Comparison of ENCODE assay signal across 8 mouse cellular contexts in the genomic region with DNA sequence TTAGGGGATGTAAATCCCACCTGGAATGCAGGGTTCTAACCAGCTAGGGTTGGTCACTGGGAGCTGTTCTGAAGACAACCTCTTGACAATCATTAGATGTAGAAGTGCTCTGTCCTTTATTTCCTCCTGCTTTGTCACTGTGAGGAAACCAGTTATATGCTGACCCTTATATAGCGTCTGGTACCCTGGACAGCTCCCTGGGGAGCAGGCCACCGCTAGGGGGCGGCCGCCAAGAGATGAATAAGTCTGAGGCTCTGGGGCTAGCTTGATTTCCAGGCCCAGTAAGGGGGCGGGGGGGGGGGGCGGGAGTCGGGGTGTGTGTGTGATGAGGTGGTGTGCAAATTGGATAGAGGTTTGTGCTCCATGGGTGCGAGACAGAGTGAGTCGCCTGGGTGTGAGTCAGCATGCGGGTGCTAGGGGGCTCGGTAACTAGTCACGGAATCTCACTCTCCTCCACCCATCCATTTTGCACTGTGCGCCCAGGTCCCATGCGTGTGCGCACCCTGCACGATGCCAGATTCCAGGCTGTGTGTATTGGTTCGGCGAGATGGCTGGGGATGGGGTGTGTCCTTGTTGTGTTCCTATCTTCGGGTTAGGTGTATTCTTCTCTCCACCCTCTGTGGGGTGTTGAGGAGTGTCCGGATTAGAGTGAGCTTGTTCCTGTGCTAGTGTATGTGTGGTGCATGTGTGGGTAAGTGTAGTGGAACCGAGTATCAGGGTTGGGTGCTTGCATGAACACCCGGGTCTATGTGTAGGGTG. TPM values are rescaled to one million over a fixed set of nuclear protein-coding genes. Genes with fewer than 3 reads are reported as not detected.
DNase-seq lines count a peak whose midpoint lies in the region; ATAC-seq and TF ChIP-seq lines count a peak whose summit lies in the region.

Gene Hs3st2, plus strand, starts transcription at position 635 of the 759 bp plus-strand sequence.

- no peak for TF ChIP-seq EP300 in liver, postnatal 0 days (IDR thresholded peaks at IDR 0.05; ENCODE audit: low read depth)

- H3K36me3 ChIP-seq in lung, embryonic 14.5 days (ENCODE audit: insufficient read depth), result no peaks in the 10 kb centered on the region
- no peaks in the 10 kb centered on the region for H3K36me3 ChIP-seq in liver, postnatal 0 days (replicated peaks; ENCODE audit: insufficient read depth, low read length)

- TF ChIP-seq CTCF in lung, embryonic 14.5 days (IDR thresholded peaks at IDR 0.05; ENCODE audit: low read depth), result peak; percentile 79
- peak; percentile 65 for TF ChIP-seq CTCF in liver, postnatal 0 days (IDR thresholded peaks at IDR 0.05; ENCODE audit: low read depth)

- no peaks in the 10 kb centered on the region for H3K9me3 ChIP-seq in lung, embryonic 14.5 days (ENCODE audit: low read depth, low read length)
- no peaks in the 10 kb centered on the region for H3K9me3 ChIP-seq in liver, postnatal 0 days (ENCODE audit: low read length)

- peak within 1 kb of the TSS; percentile 15; the same call in 1 of the 2 replicates for H3K4me3 ChIP-seq in lung, embryonic 14.5 days (ENCODE audit: low read depth, low read length)
- no peak within 1 kb of the TSS for H3K4me3 ChIP-seq in liver, postnatal 0 days (ENCODE audit: low read depth, low read length)

- peak; percentile 71 for ATAC-seq in lung, embryonic 14.5 days (ENCODE audit: insufficient read depth)
- peak; percentile 62 for ATAC-seq in granulocyte monocyte progenitor cell, adult 5-6 weeks (replicated peaks; ENCODE audit: poor library complexity, severe bottlenecking)
- no peak for ATAC-seq in liver, postnatal 0 days
- no peak for ATAC-seq in inflammation-experienced regulatory T-cells, adult 6 months

- H3K9ac ChIP-seq in lung, embryonic 14.5 days, result no peak within 1 kb of the TSS
- no peak within 1 kb of the TSS for H3K9ac ChIP-seq in liver, postnatal 0 days (replicated peaks)

- 4% methylated on average over 21 of the region's 22 CpGs for WGBS in lung, embryonic 14.5 days
- WGBS in liver, postnatal 0 days (ENCODE audit: insufficient replicate concordance), result 3% methylated on average over 22 of the region's 22 CpGs

- H3K27me3 ChIP-seq in lung, embryonic 14.5 days (ENCODE audit: insufficient read depth, low read length), result peaks cover 37% of the 10 kb centered on the region
- H3K27me3 ChIP-seq in liver, postnatal 0 days (ENCODE audit: insufficient read depth, low read length), result peaks cover 28% of the 10 kb centered on the region

- no peak within 1 kb of the TSS for H3K27ac ChIP-seq in lung, embryonic 14.5 days (ENCODE audit: low read depth)
- no peak within 1 kb of the TSS for H3K27ac ChIP-seq in liver, postnatal 0 days (ENCODE audit: low read depth)

- H3K4me2 ChIP-seq in lung, embryonic 14.5 days, result peak within 1 kb of the TSS; percentile 37; the same call in 1 of the 2 replicates
- H3K4me2 ChIP-seq in liver, postnatal 0 days (ENCODE audit: low read depth, low read length), result no peak within 1 kb of the TSS

- H3K4me1 ChIP-seq in lung, embryonic 14.5 days (ENCODE audit: insufficient read depth), result no peaks in the 10 kb centered on the region
- no peaks in the 10 kb centered on the region for H3K4me1 ChIP-seq in liver, postnatal 0 days (ENCODE audit: insufficient read depth)

- peak; percentile 82 for DNase-seq in lung, embryonic 14.5 days
- DNase-seq in lung, postnatal 25 days (ENCODE audit: low spot score), result no peak
- DNase-seq in cerebellum, postnatal 14 days, result peak; percentile 61 to 63
- peak; percentile 48 for DNase-seq in kidney, postnatal 14 days
- DNase-seq in liver, postnatal 0 days, result peak; percentile 61
- DNase-seq in retina, embryonic 14.5 days (ENCODE audit: low spot score), result peak; percentile 86

RNA-seq across cellular contexts. Expression of gene Hs3st2, which starts in this region (rescaled TPM):
- polyA plus RNA-seq in lung, embryonic 14.5 days (2014; fragmentation: Nextera tagmentation; extraction: Ambion mirVana), result 0.22 and 0.39 TPM in 2 replicates
- not detected in 2 replicates for total RNA-seq in granulocyte monocyte progenitor cell, adult 5-6 weeks (2014; fragmentation: Nextera tagmentation)
- total RNA-seq in granulocyte monocyte progenitor cell, adult 5-6 weeks (2017), result not detected in 2 replicates
- polyA plus RNA-seq in liver, postnatal 0 days (2015; fragmentation: Nextera tagmentation; extraction: Ambion mirVana), result not detected in 2 replicates
- not detected for polyA plus RNA-seq in inflammation-experienced regulatory T-cells, adult 6 months (2017; shearing (Covaris generic))

Comparison
In these comparisons a context has a peak if more than half of its experiments do, and no peak if none do; other contexts are left out.
1. Peak in DNase-seq, ATAC-seq, H3K4me3 ChIP-seq and H3K4me2 ChIP-seq in lung, embryonic 14.5 days; RNA of the gene not detected or under 1 TPM.
2. Peak in ATAC-seq in granulocyte monocyte progenitor cell, adult 5-6 weeks; RNA of the gene not detected or under 1 TPM.
3. Peak in DNase-seq in liver, postnatal 0 days; RNA of the gene not detected or under 1 TPM.